Mouse (Mus musculus) A20 (cell line): ENCODE measurements at regions not wholly inside any gene's neighbourhood (a gene's known extent, or its start where the extent isn't known, plus 50 kb on each side); places are given as distances from the start of the nearest gene placed in this dataset.

Experiments
- DNase-seq: peaks from one replicate; pipeline ENCODE4 v3.0.0-alpha.2; 2011; ENCODE audit warnings: low read depth, low spot score

DNA sequence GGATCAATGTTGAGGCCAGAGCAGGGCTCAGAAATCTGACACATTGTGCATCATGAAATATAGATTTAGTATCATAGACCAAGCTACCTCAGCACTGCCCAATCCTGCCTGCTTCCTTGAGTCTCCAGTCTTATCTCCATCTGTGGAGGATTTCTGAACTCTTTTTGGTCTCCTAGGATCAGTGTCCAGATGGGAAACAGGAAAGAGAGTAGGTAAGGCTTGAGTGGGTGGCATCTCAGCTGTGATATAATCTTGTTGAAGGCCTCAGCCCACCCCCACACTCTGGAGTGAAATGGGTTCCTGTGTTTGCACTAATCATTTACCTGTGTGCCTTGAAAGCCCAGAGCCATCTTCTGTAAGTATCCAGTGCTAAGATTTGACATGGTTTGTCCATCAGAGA lies 74.3 kb upstream of the Aff3 start:
- DNase-seq = no peak

DNA sequence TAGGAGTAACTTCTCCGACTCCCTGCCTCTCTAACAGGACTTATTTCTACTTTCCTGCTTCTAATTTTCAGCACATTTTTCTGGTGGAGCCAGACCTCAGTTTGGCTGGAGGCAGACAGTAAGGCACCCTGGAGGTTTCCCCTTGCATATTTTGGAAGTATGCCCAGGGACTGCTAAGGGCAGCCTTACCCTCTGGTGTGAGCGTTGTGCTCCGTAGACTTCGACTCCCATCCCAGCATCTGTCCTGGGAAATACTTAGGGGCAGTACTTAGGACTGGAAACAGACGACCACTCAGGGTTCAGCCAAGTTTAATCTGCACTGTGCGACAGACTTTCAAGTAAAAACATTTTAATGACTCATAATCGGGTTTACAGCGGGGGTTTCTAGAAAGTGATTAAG lies 71.0 kb upstream of the Aff3 start:
- no peak for DNase-seq

DNA sequence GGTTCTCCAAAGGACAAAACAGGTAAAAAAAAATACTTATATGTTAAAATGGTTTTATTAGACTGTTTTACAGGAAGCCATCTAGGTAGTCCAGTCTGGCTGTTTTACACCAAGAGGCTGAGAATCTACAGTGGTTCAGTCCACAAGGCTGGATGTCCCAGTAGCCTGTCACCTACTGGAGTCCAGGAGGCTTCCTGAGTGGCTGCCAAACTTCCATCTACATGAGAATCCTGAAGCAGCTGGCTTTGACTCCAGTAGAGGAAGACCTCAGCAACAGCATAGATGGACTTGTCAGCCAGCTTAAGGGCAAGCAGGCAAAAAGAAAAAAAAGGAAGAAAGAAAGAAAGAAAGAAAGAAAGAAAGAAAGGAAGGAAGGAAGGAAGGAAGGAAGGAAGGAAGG lies 68.4 kb upstream of the Aff3 start:
- no peak for DNase-seq

DNA sequence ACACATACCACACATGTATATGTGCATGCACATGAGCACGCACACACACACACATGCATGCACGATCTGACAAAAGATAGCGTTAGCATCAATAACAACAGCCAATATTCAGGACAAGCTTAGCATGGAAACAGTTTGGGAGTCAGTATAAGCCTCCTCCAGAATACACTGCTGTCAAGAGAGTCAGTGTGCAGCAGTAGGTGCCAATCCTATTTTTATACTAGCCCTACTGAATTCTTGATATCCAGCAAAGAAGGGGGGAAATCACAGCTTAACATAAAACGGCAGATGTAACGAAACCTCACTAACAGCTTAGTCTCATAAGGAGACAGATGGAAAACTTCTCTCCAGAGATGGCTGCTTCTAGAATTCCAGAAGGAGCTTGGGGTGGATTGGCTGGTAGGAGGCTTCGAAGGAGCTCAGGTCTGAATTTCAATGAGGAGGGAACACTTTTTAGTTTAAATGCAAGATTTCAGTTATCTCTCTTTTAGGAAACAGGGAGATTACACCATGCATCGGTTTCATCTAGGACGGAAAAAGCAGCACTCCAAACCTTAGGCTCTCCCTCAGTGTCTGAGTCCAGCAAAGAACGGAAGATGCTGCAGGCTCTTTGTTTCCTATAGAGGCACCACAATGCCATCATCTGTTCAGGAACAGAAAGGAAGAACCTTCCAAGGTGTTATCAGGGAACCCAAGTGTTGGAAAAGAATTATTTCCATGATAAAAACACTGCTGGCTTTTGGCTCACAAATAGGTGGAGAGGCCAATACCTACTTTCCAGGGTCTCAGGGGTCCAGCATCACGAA lies 65.4 kb upstream of the Aff3 start:
- DNase-seq = no peak

DNA sequence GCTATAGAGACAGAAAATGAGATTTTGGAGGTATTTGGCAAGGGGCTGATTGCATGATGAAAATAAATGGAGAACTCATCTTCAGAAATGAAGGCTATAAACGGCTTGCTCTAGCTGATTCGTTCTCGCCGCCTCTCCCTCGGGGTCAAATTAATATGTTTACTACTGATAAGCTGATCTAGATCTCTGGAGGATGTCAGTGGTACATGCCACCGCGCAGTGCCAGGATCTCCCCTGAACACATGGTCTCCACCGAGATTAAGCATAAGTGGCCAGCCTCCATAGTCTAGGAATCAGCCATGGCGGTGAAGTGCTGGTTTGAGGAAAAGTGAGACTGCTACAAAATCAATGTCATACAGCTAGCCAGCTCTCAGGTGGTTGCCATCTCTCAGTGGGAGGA lies 61.0 kb upstream of the Aff3 start:
- DNase-seq = no peak

DNA sequence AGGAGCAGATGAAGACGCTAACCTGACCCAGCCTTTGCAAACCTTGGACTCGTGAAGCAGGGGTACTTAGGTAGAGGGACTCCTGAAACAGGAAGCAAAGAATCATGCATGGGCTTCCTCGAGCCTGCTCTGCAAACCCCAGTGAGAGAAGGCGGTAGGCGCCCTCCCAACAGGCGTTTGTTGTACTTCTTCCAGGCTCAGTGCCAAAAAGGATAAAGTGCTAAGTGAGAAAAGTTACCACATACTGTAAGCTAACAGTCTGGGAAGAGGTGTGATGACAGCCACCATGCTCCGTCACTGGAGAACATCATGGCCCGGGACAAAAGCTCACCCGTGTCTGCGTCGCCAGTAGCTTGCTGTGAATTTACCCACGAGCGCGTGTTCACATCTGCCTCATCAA lies 59.9 kb upstream of the Aff3 start:
- DNase-seq = no peak

DNA sequence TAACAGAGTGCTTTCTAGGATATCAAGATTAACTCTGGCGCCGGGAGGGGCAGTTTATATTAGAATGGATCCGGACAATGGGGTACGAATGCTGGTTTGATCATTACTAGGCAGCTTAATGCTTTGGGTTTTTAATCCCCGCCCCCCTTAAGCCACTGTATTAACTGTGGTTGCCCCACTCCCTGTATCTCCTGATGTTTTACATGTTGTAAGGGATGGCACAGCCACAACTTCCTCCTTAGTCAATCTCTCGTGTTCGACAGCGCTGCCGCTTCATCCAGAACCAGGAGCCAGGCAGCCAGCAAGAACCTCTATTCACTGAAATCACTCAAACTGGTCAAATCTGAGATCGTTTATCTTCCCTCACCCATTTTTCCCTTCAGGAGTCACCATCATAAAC lies 57.4 kb upstream of the Aff3 start:
- no peak for DNase-seq

DNA sequence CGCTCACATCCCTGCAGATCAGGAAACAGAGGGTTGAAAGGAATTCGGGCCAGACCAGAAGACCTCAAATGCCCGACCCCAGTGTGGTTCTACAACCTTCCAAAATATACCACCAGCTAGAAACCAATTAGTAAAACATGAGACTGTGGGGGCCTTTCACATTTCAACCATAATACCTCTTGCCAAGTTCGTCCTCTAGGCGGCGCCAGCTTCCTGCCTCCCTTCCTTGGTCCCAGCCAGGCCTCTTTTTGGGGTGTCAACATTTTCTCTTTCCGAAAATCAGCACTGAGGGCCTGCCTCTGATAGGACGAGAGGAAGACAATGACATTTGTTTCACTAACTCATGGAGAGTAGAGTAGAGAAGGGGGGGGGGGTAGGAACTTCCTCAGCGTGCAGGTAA lies 55.5 kb upstream of the Aff3 start:
- DNase-seq = peak; percentile 37

DNA sequence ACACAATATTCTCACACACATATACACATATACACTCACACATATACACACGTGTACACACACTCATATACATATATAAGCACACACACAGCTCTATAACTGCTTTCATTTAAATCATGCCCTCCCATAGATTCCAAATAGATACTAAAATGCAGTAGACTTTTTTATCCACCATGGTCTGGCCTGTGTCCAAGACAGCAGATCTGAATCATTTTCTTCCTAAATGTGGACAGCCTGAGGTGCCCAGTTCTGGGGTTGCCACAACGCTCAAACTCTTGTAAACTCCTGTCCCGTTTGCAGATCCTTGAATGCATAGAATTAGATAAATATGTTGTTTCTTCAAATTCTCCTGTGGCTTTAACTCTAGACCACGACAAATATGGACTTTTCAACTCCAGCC lies 50.9 kb upstream of the Aff3 start:
- no peak for DNase-seq
